Mouse (Mus musculus) CH12.LX (cell line): ENCODE results near the gene Isg15. TPM values are rescaled to one million over a fixed set of nuclear protein-coding genes. Genes with fewer than 3 reads are reported as not detected.

Source experiments
- DNase-seq: peaks from one replicate; pipeline ENCODE4 v3.0.0-alpha.2; 2013; ENCODE audit errors: extremely low read depth
- H3K27ac ChIP-seq: 2 replicates; pipeline ENCODE4 v1.5.1; 2012; ENCODE audit warnings: low read depth, mild to moderate bottlenecking, control low read depth, moderate library complexity; ENCODE audit not compliant: insufficient read depth
- H3K27me3 ChIP-seq: replicated peaks from 2 replicates; pipeline ENCODE3; 2012; ENCODE audit warnings: inconsistent platforms
- H3K36me3 ChIP-seq, 2 experiments: replicated peaks in 1 of 2; 2 replicates each; pipeline versions ENCODE3 to v1.6.1; 2012; ENCODE audit warnings: inconsistent platforms in 1 of 2, low read length in 1 of 2, mild to moderate bottlenecking in 1 of 2, mixed read lengths in 1 of 2, moderate library complexity in 1 of 2; ENCODE audit not compliant: control insufficient read depth in 1 of 2, insufficient read depth in 1 of 2
- H3K4me1 ChIP-seq, 2 experiments: 2 replicates each; pipeline ENCODE4 v1.6.1; 2012; ENCODE audit warnings: inconsistent platforms in 1 of 2, moderate library complexity in 1 of 2; ENCODE audit not compliant: insufficient read depth in 2 of 2, control insufficient read depth in 1 of 2
- H3K4me2 ChIP-seq: 2 replicates; pipeline ENCODE4 v1.6.1; 2012; ENCODE audit warnings: low read depth, mild to moderate bottlenecking, control low read depth; ENCODE audit not compliant: poor library complexity, insufficient read depth, severe bottlenecking
- H3K4me3 ChIP-seq, 3 experiments: fragments of 150-350 bp in 1 of 3; sonication (generic) in 1 of 3; replicated peaks in 1 of 3; 2 replicates each; pipeline versions ENCODE3 to v1.5.1; 2011 to 2012; ENCODE audit warnings: low read depth in 2 of 3, low read length in 2 of 3, mild to moderate bottlenecking in 2 of 3, moderate library complexity in 2 of 3, control low read depth in 1 of 3, improper control_type of control experiment in 1 of 3, inconsistent platforms in 1 of 3, mixed read lengths in 1 of 3; ENCODE audit not compliant: poor library complexity in 1 of 3
- H3K79me2 ChIP-seq: replicated peaks from 2 replicates; pipeline ENCODE4 v1.6.1; 2012; ENCODE audit warnings: mild to moderate bottlenecking, moderate library complexity; ENCODE audit not compliant: control insufficient read depth, poor library complexity, insufficient read depth, severe bottlenecking; ENCODE audit errors: extremely low read depth
- H3K9ac ChIP-seq: 2 replicates; pipeline ENCODE4 v1.6.1; 2012; ENCODE audit warnings: low read depth, mild to moderate bottlenecking, control low read depth, moderate library complexity; ENCODE audit not compliant: insufficient read depth
- H3K9me3 ChIP-seq: replicated peaks from 2 replicates; pipeline ENCODE3; 2012; ENCODE audit warnings: low read length, inconsistent platforms, mixed read lengths
- BHLHE40 ChIP-seq: IDR thresholded peaks from 2 replicates; pipeline ENCODE4 v1.6.1; 2011; ENCODE audit warnings: mild to moderate bottlenecking, low read depth, low read length, improper control_type of control experiment
- CHD1 ChIP-seq: IDR thresholded peaks from 2 replicates; pipeline ENCODE4 v1.6.1; 2012; ENCODE audit warnings: low read depth, low read length, improper control_type of control experiment, inconsistent platforms
- CHD2 ChIP-seq: IDR thresholded peaks from 2 replicates; pipeline ENCODE4 v1.6.1; 2011; ENCODE audit warnings: low read length, improper control_type of control experiment
- ELF1 ChIP-seq: IDR thresholded peaks from 2 replicates; pipeline ENCODE4 v1.6.1; 2014; ENCODE audit warnings: low read depth, mild to moderate bottlenecking, inconsistent platforms, low read length, improper control_type of control experiment
- HCFC1 ChIP-seq: IDR thresholded peaks from 2 replicates; pipeline ENCODE4 v1.6.1; 2012; ENCODE audit warnings: low read depth, mild to moderate bottlenecking, inconsistent platforms, low read length, improper control_type of control experiment
- JUND ChIP-seq: conservative IDR thresholded peaks from 2 replicates; pipeline ENCODE4 v1.6.1; 2011; ENCODE audit warnings: low read depth, low read length, improper control_type of control experiment
- MAFK ChIP-seq: IDR thresholded peaks from 2 replicates; pipeline ENCODE4 v1.6.1; 2011; ENCODE audit warnings: low read length, improper control_type of control experiment; ENCODE audit not compliant: insufficient replicate concordance
- MAX ChIP-seq: IDR thresholded peaks from 2 replicates; pipeline ENCODE4 v1.6.1; 2011; ENCODE audit warnings: low read length, improper control_type of control experiment
- MEF2A ChIP-seq: IDR thresholded peaks from 2 replicates; pipeline ENCODE4 v1.6.1; 2014; ENCODE audit warnings: low read depth, mild to moderate bottlenecking, inconsistent platforms, low read length, improper control_type of control experiment, borderline replicate concordance
- MXI1 ChIP-seq: IDR thresholded peaks from 2 replicates; pipeline ENCODE4 v1.6.1; 2011; ENCODE audit warnings: mild to moderate bottlenecking, low read depth, low read length, improper control_type of control experiment
- NELFE ChIP-seq: IDR thresholded peaks from 2 replicates; pipeline ENCODE4 v1.6.1; 2011; ENCODE audit warnings: low read depth, low read length, improper control_type of control experiment
- NRF1 ChIP-seq: IDR thresholded peaks from 2 replicates; pipeline ENCODE4 v1.6.1; 2014; ENCODE audit warnings: low read depth, mild to moderate bottlenecking, inconsistent platforms, low read length, improper control_type of control experiment, moderate library complexity
- PAX5 ChIP-seq: IDR thresholded peaks from 2 replicates; pipeline ENCODE4 v1.6.1; 2012; ENCODE audit warnings: low read length, inconsistent platforms, mixed read lengths
- POLR2A ChIP-seq: IDR thresholded peaks from 2 replicates; pipeline ENCODE4 v1.6.1; 2011; ENCODE audit warnings: low read depth, mild to moderate bottlenecking, improper control_type of control experiment, low read length
- POLR2AphosphoS2 ChIP-seq: IDR thresholded peaks from 2 replicates; pipeline ENCODE4 v1.6.1; 2011; ENCODE audit warnings: low read depth, low read length, improper control_type of control experiment
- RAD21 ChIP-seq: IDR thresholded peaks from 2 replicates; pipeline ENCODE4 v1.6.1; 2011; ENCODE audit warnings: low read depth, mild to moderate bottlenecking, low read length, improper control_type of control experiment, moderate library complexity
- SIN3A ChIP-seq: IDR thresholded peaks from 2 replicates; pipeline ENCODE4 v1.6.1; 2012; ENCODE audit warnings: low read length, improper control_type of control experiment, inconsistent platforms
- SMC3 ChIP-seq: IDR thresholded peaks from 2 replicates; pipeline ENCODE4 v1.6.1; 2011; ENCODE audit warnings: low read depth, low read length, improper control_type of control experiment
- TCF12 ChIP-seq: IDR thresholded peaks from 2 replicates; pipeline ENCODE4 v1.6.1; 2014; ENCODE audit warnings: low read depth, mild to moderate bottlenecking, inconsistent platforms, low read length, improper control_type of control experiment
- UBTF ChIP-seq: IDR thresholded peaks from 2 replicates; pipeline ENCODE4 v1.6.1; 2012; ENCODE audit warnings: low read depth, mild to moderate bottlenecking, inconsistent platforms, low read length, improper control_type of control experiment, moderate library complexity
- USF1 ChIP-seq: IDR thresholded peaks from 2 replicates; pipeline ENCODE4 v1.6.1; 2014; ENCODE audit warnings: low read depth, mild to moderate bottlenecking, inconsistent platforms, low read length, improper control_type of control experiment
- ZMIZ1 ChIP-seq: IDR thresholded peaks from 2 replicates; pipeline ENCODE4 v1.6.1; 2012; ENCODE audit warnings: low read depth, mild to moderate bottlenecking, inconsistent platforms, low read length, improper control_type of control experiment
- dilution Hi-C: fragments of 300-500 bp; cut with MboI; formaldehyde crosslinking; loops from 2 replicates; pipeline ENCODE4 v1.14.3; 2020; ENCODE audit warnings: low sequenced_read_pairs; ENCODE audit not compliant: extremely low pct_unique_long_range_greater_than_20kb, extremely low pct_ligation_motif_present
- in situ Hi-C: fragments of 300-500 bp; cut with MboI; formaldehyde crosslinking; loops from 3 replicates; pipeline ENCODE4 v1.14.3; 2019; ENCODE audit warnings: low sequenced_read_pairs, low pct_ligation_motif_present, low pct_unique_long_range_greater_than_20kb, mixed read lengths
- polyA plus RNA-seq: library from polyadenylated mRNA; unstranded; fragments of >175 nt; gene quantifications from 2 replicates; pipeline ENCODE4 v1.2.1, GENCODE M21; 2012; ENCODE audit warnings: low read depth; ENCODE audit not compliant: insufficient read length
- total RNA-seq, 2 experiments: library from RNA; depleted of rRNA; stranded (reverse); fragments of 300-350 nt in 1 of 2; fragments of >200 nt in 1 of 2; gene quantifications; 2 replicates each; pipeline ENCODE4 v1.2.3; 2012 to 2014

Isg15 gene
- total and polyA plus RNA-seq, 3 experiments = 4.8 to 6.8 (median 6.0) TPM

DNA sequence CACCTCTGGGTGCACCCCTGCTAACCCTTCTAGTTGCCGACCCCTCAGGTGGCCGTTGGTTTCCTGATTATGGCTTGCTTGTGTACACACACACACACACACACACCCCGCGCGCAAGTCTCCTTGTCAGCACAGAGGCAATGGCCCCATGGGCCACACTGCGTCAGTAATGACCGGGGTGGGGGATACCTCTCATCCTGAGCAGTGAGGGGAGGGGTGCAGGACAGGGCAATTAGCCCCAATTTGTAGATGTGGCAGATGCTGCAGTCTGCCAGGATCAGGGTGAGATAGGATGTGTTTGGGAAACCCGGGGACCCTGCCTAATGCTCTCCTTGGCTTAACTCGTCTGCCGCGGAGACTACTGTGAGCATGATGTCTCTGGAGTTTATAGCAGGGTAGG is 48.9 kb upstream of the Isg15 start:
- TF ChIP-seq POLR2AphosphoS2 (peak; percentile 93), PAX5 (no peak), USF1 (no peak), SMC3 (no peak), ELF1 (no peak), MAFK (no peak)
- H3K4me3 ChIP-seq = no peak overlapping the region
- H3K9me3 ChIP-seq = no peaks in the 10 kb centered on the region
- H3K79me2 ChIP-seq = no peaks in the 10 kb centered on the region
- H3K27me3 ChIP-seq = no peaks in the 10 kb centered on the region
- in situ Hi-C loops (no loop called here), dilution Hi-C loops (no loop called here)
- H3K4me2 ChIP-seq = no peak overlapping the region
- H3K9ac ChIP-seq = no peak overlapping the region
- H3K36me3 ChIP-seq = peaks cover 50 to 73% of the 10 kb centered on the region in 2 experiments
- no peak for DNase-seq
- H3K27ac ChIP-seq = no peak overlapping the region
- peaks cover 3 to 21% of the 10 kb centered on the region in 2 experiments; a peak in 3 of 4 replicates for H3K4me1 ChIP-seq

DNA sequence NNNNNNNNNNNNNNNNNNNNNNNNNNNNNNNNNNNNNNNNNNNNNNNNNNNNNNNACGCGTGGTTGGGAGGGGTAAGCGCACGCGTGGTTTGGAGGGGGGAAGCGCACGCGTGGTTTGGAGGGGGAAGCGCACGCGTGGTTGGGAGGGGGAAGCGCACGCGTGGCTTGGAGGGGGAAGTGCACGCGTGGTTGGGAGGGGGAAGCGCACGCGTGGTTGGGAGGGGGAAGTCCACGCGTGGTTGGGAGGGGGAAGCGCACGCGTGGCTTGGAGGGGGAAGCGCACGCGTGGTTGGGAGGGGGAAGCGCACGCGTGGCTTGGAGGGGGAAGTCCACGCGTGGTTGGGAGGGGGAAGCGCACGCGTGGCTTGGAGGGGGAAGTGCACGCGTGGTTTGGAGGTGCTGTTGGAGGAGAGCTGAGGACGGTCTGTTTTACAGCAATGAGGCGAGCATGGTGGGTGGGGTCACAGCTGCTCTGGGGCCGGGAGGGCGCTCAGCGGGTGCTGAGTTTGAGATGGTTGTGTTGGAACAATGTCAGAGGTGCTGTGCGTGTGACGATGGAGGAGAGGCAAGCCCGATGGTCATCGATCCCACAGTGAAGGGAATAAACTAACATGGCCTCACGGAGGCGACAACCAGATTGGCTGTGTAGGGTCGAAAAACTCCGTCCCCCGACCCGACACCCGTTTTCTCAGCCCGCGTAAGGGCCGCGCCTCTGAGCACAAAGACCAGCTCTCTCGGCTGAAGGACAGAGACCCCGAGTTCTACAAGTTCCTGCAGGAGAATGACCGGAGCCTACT is 36.2 kb upstream of the Isg15 start:
- Histone ChIP-seq H3K9ac (no peak overlapping the region), H3K27ac (peak overlapping the region; percentile 79), H3K4me3 (peak overlapping the region; percentile 37 to 88 (median 85)), H3K4me1 (peaks cover 8 to 32% of the 10 kb centered on the region in 2 experiments), H3K36me3 (peaks cover 58 to 70% of the 10 kb centered on the region in 2 experiments), H3K27me3 (no peaks in the 10 kb centered on the region), H3K4me2 (peak overlapping the region; percentile 14), H3K9me3 (no peaks in the 10 kb centered on the region), H3K79me2 (peaks cover 33% of the 10 kb centered on the region)
- TF ChIP-seq SIN3A (0 out of 2 replicates have a peak, but pooled peaks have one; percentile 50), JUND (no peak), UBTF (no peak), ELF1 (no peak)
- in situ Hi-C loops = no loop called here
- peak; percentile 40 for DNase-seq
- dilution Hi-C loops = no loop called here

DNA sequence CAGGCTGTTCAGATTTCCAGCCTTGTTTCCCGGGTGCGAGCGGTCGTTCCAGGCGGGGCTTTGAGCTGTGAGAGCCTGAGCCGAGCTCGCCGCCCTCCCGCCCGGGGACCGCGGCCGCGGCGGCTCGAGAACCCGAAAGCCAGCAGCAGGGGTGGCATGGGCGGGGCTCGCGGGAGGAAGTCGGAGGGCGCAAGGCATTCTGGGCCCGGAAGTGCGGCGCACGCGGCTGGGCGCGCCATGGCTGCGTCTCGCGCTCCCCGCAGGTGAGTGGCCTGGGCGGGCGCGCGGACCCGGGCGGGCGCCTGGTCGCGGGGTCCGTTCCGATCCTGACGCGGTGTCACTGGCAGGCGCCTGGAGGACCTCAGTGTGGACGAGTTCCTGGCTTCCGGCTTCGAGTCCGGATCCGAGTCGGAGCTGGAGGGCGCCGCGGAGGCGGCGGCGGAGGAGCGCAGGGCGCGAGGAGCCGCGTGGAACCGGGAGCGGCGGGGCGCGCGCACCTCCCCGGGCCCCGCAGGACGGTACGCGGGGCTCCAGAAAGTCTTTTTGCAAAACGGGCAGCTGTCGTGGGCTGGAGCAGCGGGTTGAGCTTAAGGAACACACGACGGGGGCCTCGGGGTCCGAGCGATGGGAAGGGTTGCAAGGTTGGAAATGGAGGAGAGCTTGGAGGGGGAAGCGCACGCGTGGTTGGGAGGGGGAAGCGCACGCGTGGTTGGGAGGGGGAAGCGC is 35.4 kb upstream of the Isg15 start, which contains the start of gene Noc2l:
Noc2l (plus strand) TSS at position 203 of the 726 bp plus-strand sequence.
- peak within 1 kb of the TSS; percentile 75 for H3K4me2 ChIP-seq
- peaks cover 58 to 70% of the 10 kb centered on the region in 2 experiments for H3K36me3 ChIP-seq
- dilution Hi-C loops = no loop called here
- H3K9me3 ChIP-seq = no peaks in the 10 kb centered on the region
- peak; percentile 88 for DNase-seq
- peaks cover 8 to 32% of the 10 kb centered on the region in 2 experiments for H3K4me1 ChIP-seq
- H3K4me3 ChIP-seq = peak within 1 kb of the TSS; percentile 67 to 88 (median 85)
- H3K79me2 ChIP-seq = peaks cover 33% of the 10 kb centered on the region
- no peaks in the 10 kb centered on the region for H3K27me3 ChIP-seq
- H3K27ac ChIP-seq = peak within 1 kb of the TSS; percentile 79
- in situ Hi-C loops = no loop called here
- peak within 1 kb of the TSS; percentile 85 for H3K9ac ChIP-seq
- TF ChIP-seq RAD21 (no peak), POLR2AphosphoS2 (peak; percentile 56; the same call in 1 of the 2 replicates), UBTF (peak; percentile 67; the same call in 1 of the 2 replicates), POLR2A (peak; percentile 84), BHLHE40 (peak; percentile 71), MXI1 (peak; percentile 97), CHD2 (no peak), NRF1 (peak; percentile 58), CHD1 (no peak), MEF2A (no peak), ZMIZ1 (peak; percentile 66), TCF12 (peak; percentile 88), JUND (no peak), SIN3A (peak; percentile 90), HCFC1 (peak; percentile 86), NELFE (peak; percentile 84), MAX (peak; percentile 87), PAX5 (no peak)
